Mouse (Mus musculus): ENCODE data around the gene Scp2. TPM values are rescaled to one million over a fixed set of nuclear protein-coding genes. Genes with fewer than 3 reads are reported as not detected.
"Not testable (repeated sequence)": the region's sequence is repeated elsewhere in the genome, so short reads cannot be mapped to it uniquely, and the experiment has no call there.

Scp2 gene
- polyA plus RNA-seq, 1 experiment from 2014 or later = 233 TPM

DNA sequence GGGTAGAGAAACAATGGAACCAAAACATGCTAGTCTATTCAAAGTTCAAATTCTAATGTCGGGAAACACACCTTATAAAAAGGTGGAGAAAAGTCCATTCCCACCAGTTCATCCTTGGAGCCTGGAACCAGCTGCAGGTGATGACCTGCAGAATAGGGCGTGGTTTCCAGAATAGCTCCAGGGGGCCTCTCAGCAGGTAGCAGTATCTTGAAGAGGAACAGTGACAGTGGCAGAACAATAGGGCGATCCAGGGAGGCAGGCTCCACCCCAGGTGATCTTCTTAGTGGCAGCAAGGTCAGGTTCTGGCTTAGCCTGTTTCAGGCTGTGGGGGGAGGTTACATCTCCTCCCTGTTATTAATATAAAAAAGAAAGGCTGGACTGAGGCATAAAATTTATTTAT lies 756 bp upstream of the Scp2 start:
- not testable (repeated sequence) for H3K9ac ChIP-seq (ENCODE audit: low read length); H3K36me3 ChIP-seq (ENCODE audit: control insufficient read depth, insufficient read depth, low read length); H3K27me3 ChIP-seq (ENCODE audit: control insufficient read depth, insufficient read depth, low read length); DNase-seq (ENCODE audit: low spot score, missing footprints); H3K4me3 ChIP-seq (ENCODE audit: low read depth, low read length); ATAC-seq (ENCODE audit: low FRiP score); H3K9me3 ChIP-seq (ENCODE audit: control insufficient read depth, low read length); H3K4me1 ChIP-seq (ENCODE audit: control insufficient read depth, insufficient read depth, low read length); H3K4me2 ChIP-seq; H3K27ac ChIP-seq (ENCODE audit: low read depth, low read length)
- 38% methylated on average over 3 of the region's 3 CpGs for WGBS

DNA sequence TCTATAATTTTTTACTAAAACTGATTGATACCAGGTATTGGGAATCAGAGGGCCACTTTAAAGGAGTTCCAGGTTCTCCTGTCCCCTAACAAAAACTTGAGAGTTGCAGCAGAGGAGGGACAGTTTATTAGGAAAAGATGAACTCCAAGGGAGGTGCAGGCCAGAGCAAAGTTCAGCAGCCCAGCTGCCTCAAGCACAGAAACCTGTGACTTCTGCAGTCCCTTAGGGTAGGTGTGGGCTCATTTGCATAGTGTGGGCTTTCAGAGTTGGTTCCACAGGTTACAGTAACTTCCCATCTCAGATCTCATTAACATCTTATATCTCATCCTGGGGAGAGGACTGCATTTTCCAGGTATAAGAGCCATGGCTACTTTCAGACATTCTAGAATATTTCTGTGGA lies 1.0 kb downstream of the Scp2 start:
- no peak overlapping the region for H3K4me3 ChIP-seq (ENCODE audit: low read depth, low read length)

DNA sequence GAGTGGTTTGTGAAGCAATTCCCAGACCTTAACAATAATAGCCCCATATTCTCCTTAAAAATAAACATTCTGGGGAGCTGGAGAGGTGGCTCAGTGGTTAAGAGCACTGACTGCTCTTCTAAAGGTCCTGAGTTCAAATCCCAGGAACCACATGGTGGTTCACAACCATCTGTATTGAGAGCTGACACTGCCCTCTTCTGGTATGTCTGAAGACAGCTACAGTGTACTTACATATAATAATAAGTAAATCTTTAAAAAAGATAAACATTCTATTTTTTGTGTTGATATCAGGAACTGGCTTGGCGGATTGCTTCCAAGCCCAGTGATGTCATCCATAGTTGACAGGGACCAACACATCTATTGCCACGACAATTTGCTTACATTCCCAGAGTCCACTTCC lies 1.6 kb downstream of the Scp2 start:
- H3K4me1 ChIP-seq (ENCODE audit: control insufficient read depth, insufficient read depth, low read length); H3K4me3 ChIP-seq (ENCODE audit: low read depth, low read length); ATAC-seq (ENCODE audit: low FRiP score); H3K36me3 ChIP-seq (ENCODE audit: control insufficient read depth, insufficient read depth, low read length); DNase-seq (ENCODE audit: low spot score, missing footprints); H3K9ac ChIP-seq (ENCODE audit: low read length); H3K27me3 ChIP-seq (ENCODE audit: control insufficient read depth, insufficient read depth, low read length); H3K27ac ChIP-seq (ENCODE audit: low read depth, low read length); H3K9me3 ChIP-seq (ENCODE audit: control insufficient read depth, low read length); H3K4me2 ChIP-seq: not testable (repeated sequence)
- WGBS = 93% methylated on average over 2 of the region's 2 CpGs

More for the DNA sequence above, 1.0 kb downstream of the Scp2 start:
- H3K4me2 ChIP-seq = no peak overlapping the region
- H3K36me3 ChIP-seq (ENCODE audit: control insufficient read depth, insufficient read depth, low read length) = no peaks in the 10 kb centered on the region
- no peak overlapping the region for H3K27ac ChIP-seq (ENCODE audit: low read depth, low read length)
- H3K9ac ChIP-seq (ENCODE audit: low read length) = no peak overlapping the region
- DNase-seq (ENCODE audit: low spot score, missing footprints) (no peak), ATAC-seq (ENCODE audit: low FRiP score) (no peak)
- no peaks in the 10 kb centered on the region for H3K4me1 ChIP-seq (ENCODE audit: control insufficient read depth, insufficient read depth, low read length)
- H3K27me3 ChIP-seq (ENCODE audit: control insufficient read depth, insufficient read depth, low read length) = no peaks in the 10 kb centered on the region
- no peaks in the 10 kb centered on the region for H3K9me3 ChIP-seq (ENCODE audit: control insufficient read depth, low read length)

DNA sequence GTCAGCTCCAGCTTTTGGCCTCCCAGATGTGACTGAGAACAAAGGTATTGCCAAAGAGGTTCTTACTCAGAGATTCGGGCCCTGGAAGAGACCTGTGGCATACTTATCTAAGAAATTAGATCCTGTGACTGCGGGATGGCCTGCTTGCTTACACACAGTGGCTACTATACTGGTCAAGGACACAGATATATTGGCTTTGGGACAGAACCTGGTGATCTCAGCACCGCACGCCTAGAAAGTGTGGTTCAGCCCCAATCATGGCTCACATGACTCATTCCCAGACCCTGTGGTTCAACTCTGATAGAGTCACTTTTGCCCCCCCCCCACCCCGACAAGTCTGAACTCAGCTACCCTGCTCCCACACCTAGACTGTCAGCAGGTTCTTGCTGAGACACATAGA lies 7.9 kb downstream of the Scp2 start:
- no peaks in the 10 kb centered on the region for H3K36me3 ChIP-seq (ENCODE audit: control insufficient read depth, insufficient read depth, low read length)
- H3K9ac ChIP-seq (ENCODE audit: low read length) = no peak overlapping the region
- H3K4me3 ChIP-seq (ENCODE audit: low read depth, low read length) = no peak overlapping the region
- DNase-seq (ENCODE audit: low spot score, missing footprints) (no peak), ATAC-seq (ENCODE audit: low FRiP score) (no peak)
- no peaks in the 10 kb centered on the region for H3K4me1 ChIP-seq (ENCODE audit: control insufficient read depth, insufficient read depth, low read length)
- H3K27me3 ChIP-seq (ENCODE audit: control insufficient read depth, insufficient read depth, low read length) = no peaks in the 10 kb centered on the region
- H3K9me3 ChIP-seq (ENCODE audit: control insufficient read depth, low read length) = no peaks in the 10 kb centered on the region
- WGBS = 92% methylated on average over 5 of the region's 5 CpGs
- H3K27ac ChIP-seq (ENCODE audit: low read depth, low read length) = no peak overlapping the region
- no peak overlapping the region for H3K4me2 ChIP-seq

DNA sequence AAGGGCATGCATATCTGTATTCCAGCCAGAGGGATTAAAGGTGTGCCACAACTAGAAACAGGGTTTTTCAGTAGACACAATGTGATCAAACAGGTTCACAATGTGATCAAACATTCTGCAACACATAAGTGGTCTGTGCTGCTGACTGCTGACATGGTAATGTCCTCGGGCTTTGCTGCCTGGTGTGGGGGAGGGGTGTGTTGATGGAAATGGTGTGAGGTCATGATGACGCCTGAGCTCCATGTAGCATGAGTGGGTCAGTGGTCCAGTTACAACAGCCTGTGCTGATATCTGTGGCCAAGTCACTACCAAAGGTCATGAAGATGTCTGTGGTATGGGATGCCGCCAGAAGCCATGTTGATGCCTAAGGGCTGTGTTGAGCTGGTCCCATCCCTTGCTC lies 14.3 kb downstream of the Scp2 start:
- no peak for ATAC-seq (ENCODE audit: low FRiP score)
- 92% methylated on average over 3 of the region's 3 CpGs for WGBS

DNA sequence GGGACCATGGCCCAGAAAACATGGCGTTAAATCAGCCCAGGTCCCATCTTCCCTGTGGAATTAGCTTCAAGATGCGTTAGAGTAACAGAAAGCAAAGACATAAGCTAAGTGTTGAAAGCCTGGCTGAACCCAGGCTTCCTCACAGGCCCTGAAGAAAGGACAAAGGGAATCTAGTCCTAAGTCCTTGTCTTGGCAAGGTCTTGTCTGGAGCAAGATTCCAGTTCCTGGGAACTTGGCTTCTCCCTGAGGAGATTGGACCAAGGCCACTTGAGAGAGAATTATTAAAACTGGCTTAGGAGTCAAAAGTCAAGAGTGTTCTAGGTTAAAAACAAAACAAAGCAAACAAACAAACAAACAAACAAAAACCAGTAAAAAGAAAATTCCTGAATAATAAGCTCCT lies 16.5 kb downstream of the Scp2 start:
- Histone ChIP-seq H3K4me3 (ENCODE audit: low read depth, low read length) (no peak overlapping the region), H3K27ac (ENCODE audit: low read depth, low read length) (no peak overlapping the region), H3K9me3 (ENCODE audit: control insufficient read depth, low read length) (no peaks in the 10 kb centered on the region; the same call in 1 of the 2 replicates), H3K36me3 (ENCODE audit: control insufficient read depth, insufficient read depth, low read length) (no peaks in the 10 kb centered on the region), H3K4me2 (no peak overlapping the region), H3K4me1 (ENCODE audit: control insufficient read depth, insufficient read depth, low read length) (no peaks in the 10 kb centered on the region), H3K9ac (ENCODE audit: low read length) (no peak overlapping the region), H3K27me3 (ENCODE audit: control insufficient read depth, insufficient read depth, low read length) (no peaks in the 10 kb centered on the region)
- no peak for DNase-seq (ENCODE audit: low spot score, missing footprints)
- 91% methylated on average over 2 of the region's 2 CpGs for WGBS
- ATAC-seq (ENCODE audit: low FRiP score) = no peak

More for the DNA sequence above, 14.3 kb downstream of the Scp2 start:
- H3K36me3 ChIP-seq (ENCODE audit: control insufficient read depth, insufficient read depth, low read length) = no peaks in the 10 kb centered on the region
- DNase-seq (ENCODE audit: low spot score, missing footprints) = no peak
- no peaks in the 10 kb centered on the region; the same call in 1 of the 2 replicates for H3K9me3 ChIP-seq (ENCODE audit: control insufficient read depth, low read length)
- no peak overlapping the region for H3K27ac ChIP-seq (ENCODE audit: low read depth, low read length)
- no peak overlapping the region for H3K9ac ChIP-seq (ENCODE audit: low read length)
- H3K4me2 ChIP-seq = no peak overlapping the region
- no peak overlapping the region for H3K4me3 ChIP-seq (ENCODE audit: low read depth, low read length)
- H3K27me3 ChIP-seq (ENCODE audit: control insufficient read depth, insufficient read depth, low read length) = no peaks in the 10 kb centered on the region
- H3K4me1 ChIP-seq (ENCODE audit: control insufficient read depth, insufficient read depth, low read length) = no peaks in the 10 kb centered on the region

DNA sequence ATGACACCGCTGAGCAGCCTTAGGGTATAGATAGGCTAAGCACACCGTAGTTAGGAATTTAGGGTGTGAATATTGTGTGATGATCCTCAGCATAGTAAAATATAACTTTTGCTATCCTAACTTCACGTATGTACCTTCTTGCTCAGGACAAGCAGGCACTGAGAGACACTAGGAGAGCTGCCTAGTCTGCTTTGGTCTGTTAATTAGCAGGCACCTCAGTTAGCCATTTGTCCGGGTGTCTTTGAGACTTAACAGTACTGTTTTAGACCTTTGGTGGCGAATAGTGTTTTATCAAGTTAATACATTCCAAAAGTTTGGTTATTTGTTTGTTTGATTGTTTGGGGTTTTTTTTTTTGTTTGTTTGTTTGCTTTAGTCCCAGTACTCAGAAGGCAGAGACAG lies 17.3 kb downstream of the Scp2 start:
- 90% methylated on average over 5 of the region's 5 CpGs for WGBS

DNA sequence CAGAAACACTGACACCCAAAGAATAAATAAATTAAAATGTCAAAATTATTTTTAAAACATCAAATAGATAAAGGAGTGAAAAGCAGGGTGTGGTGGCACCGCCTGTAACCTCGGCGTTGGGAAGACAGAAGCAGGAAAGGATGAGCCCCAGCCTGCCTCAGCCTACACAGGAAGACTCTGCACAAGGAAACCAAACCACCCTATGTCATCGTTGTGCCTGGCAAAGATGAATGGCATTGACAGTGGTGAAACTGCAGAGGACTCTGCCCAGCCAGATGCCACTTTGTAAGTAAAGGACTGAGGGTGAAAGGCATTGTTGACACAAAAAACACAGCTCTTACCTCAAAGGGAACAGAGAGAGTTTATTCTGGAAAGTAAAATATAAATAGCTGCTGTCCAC lies 18.5 kb downstream of the Scp2 start:
- Histone ChIP-seq H3K9me3 (ENCODE audit: control insufficient read depth, low read length) (no peaks in the 10 kb centered on the region; the same call in 1 of the 2 replicates), H3K4me3 (ENCODE audit: low read depth, low read length) (no peak overlapping the region), H3K27me3 (ENCODE audit: control insufficient read depth, insufficient read depth, low read length) (no peaks in the 10 kb centered on the region), H3K27ac (ENCODE audit: low read depth, low read length) (no peak overlapping the region), H3K4me2 (no peak overlapping the region), H3K9ac (ENCODE audit: low read length) (no peak overlapping the region), H3K36me3 (ENCODE audit: control insufficient read depth, insufficient read depth, low read length) (no peaks in the 10 kb centered on the region), H3K4me1 (ENCODE audit: control insufficient read depth, insufficient read depth, low read length) (no peaks in the 10 kb centered on the region)
- no peak for DNase-seq (ENCODE audit: low spot score, missing footprints)
- no peak for ATAC-seq (ENCODE audit: low FRiP score)
- 89% methylated on average over 4 of the region's 4 CpGs for WGBS

More for the DNA sequence above, 17.3 kb downstream of the Scp2 start:
- ATAC-seq (ENCODE audit: low FRiP score) (no peak), DNase-seq (ENCODE audit: low spot score, missing footprints) (no peak)
- no peaks in the 10 kb centered on the region for H3K4me1 ChIP-seq (ENCODE audit: control insufficient read depth, insufficient read depth, low read length)
- H3K27me3 ChIP-seq (ENCODE audit: control insufficient read depth, insufficient read depth, low read length) = no peaks in the 10 kb centered on the region
- no peak overlapping the region for H3K9ac ChIP-seq (ENCODE audit: low read length)
- H3K36me3 ChIP-seq (ENCODE audit: control insufficient read depth, insufficient read depth, low read length) = no peaks in the 10 kb centered on the region
- H3K9me3 ChIP-seq (ENCODE audit: control insufficient read depth, low read length) = no peaks in the 10 kb centered on the region; the same call in 1 of the 2 replicates
- H3K4me3 ChIP-seq (ENCODE audit: low read depth, low read length) = no peak overlapping the region
- no peak overlapping the region for H3K4me2 ChIP-seq
- H3K27ac ChIP-seq (ENCODE audit: low read depth, low read length) = no peak overlapping the region

DNA sequence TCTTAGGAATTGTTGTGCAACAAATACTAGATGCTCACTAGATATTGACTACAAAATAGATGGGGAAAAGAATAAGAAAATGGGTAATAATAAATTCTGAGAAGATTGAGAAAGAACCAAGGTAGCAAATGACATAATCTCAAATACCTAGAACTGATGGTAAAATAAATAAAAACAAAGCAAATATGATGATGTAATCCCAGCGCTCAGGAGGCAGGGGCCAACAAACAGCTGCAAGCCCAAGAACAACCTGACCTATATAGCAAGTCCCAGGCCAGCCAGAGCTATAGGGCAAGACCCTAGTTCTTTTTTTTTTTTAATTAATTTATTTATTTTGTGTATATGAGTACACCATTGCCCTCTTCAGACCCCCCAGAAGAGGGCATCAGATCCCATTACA lies 20.7 kb downstream of the Scp2 start:
- H3K4me3 ChIP-seq (ENCODE audit: low read depth, low read length) = no peak overlapping the region
- H3K27ac ChIP-seq (ENCODE audit: low read depth, low read length) = no peak overlapping the region
- H3K27me3 ChIP-seq (ENCODE audit: control insufficient read depth, insufficient read depth, low read length) = no peaks in the 10 kb centered on the region
- ATAC-seq (ENCODE audit: low FRiP score) (no peak), DNase-seq (ENCODE audit: low spot score, missing footprints) (no peak)
- H3K4me1 ChIP-seq (ENCODE audit: control insufficient read depth, insufficient read depth, low read length) = no peaks in the 10 kb centered on the region
- H3K4me2 ChIP-seq = no peak overlapping the region
- H3K36me3 ChIP-seq (ENCODE audit: control insufficient read depth, insufficient read depth, low read length) = no peaks in the 10 kb centered on the region
- H3K9me3 ChIP-seq (ENCODE audit: control insufficient read depth, low read length) = no peaks in the 10 kb centered on the region; the same call in 1 of the 2 replicates
- no peak overlapping the region for H3K9ac ChIP-seq (ENCODE audit: low read length)
- WGBS = 100% methylated on average over 1 of the region's 1 CpGs

Data from midbrain, embryonic 11.5 days (tissue).